Mouse (Mus musculus) lung, embryonic 16.5 days (tissue): ENCODE results near the gene Kif7. TPM values are rescaled to one million over a fixed set of nuclear protein-coding genes. Genes with fewer than 3 reads are reported as not detected.

ENCODE experiments used
- ATAC-seq: fragments of 200-750 bp; cut with Nextera tagmentation; 2 replicates; pipeline ENCODE4 v1.8.0; 2017; ENCODE audit warnings: low read depth, mild to moderate bottlenecking, moderate library complexity
- H3K27ac ChIP-seq: fragments of 300-500 bp; sonication (generic); 2 replicates; pipeline ENCODE4 v1.5.1; 2014; ENCODE audit warnings: mild to moderate bottlenecking, control low read depth, low read length
- H3K27me3 ChIP-seq: fragments of 300-500 bp; sonication (generic); 2 replicates; pipeline ENCODE4 v1.6.1; 2014; ENCODE audit warnings: low read depth, low read length, mixed read lengths; ENCODE audit not compliant: control insufficient read depth, insufficient read depth
- H3K36me3 ChIP-seq: fragments of 300-500 bp; sonication (generic); 2 replicates; pipeline ENCODE4 v1.6.1; 2014; ENCODE audit warnings: low read length; ENCODE audit not compliant: control insufficient read depth, insufficient read depth
- H3K4me1 ChIP-seq: fragments of 300-500 bp; sonication (generic); replicated peaks from 2 replicates; pipeline ENCODE4 v1.6.1; 2014; ENCODE audit warnings: low read length, mixed read lengths; ENCODE audit not compliant: control insufficient read depth, insufficient read depth
- H3K4me2 ChIP-seq: fragments of 300-500 bp; sonication (generic); 2 replicates; pipeline ENCODE4 v1.6.1; 2014; ENCODE audit warnings: low read depth, low read length, control low read depth
- H3K4me3 ChIP-seq: fragments of 300-500 bp; sonication (generic); 2 replicates; pipeline ENCODE4 v1.5.1; 2014; ENCODE audit warnings: mild to moderate bottlenecking, low read length, control low read depth
- H3K9ac ChIP-seq: fragments of 300-500 bp; sonication (generic); 2 replicates; pipeline ENCODE4 v1.6.1; 2014; ENCODE audit warnings: low read length, control low read depth
- H3K9me3 ChIP-seq: fragments of 300-500 bp; sonication (generic); 2 replicates; pipeline ENCODE4 v1.6.1; 2016; ENCODE audit warnings: low read length; ENCODE audit not compliant: control insufficient read depth
- WGBS: fragments of 180-500 bp; shearing (Covaris S2); extraction: QIAGEN DNeasy Blood & Tissue Kit; methylation state at CpG from one replicate; pipeline ENCODE4 v1.1.7; 2014; 5-methylcytosine and 5-hydroxymethylcytosine counted together
- polyA plus RNA-seq: library from polyadenylated mRNA; unstranded; fragments of >200 nt; fragmentation: Nextera tagmentation; extraction: Ambion mirVana; gene quantifications from 2 replicates; pipeline ENCODE4 v1.2.1, GENCODE M21; 2015

The Kif7 gene
- polyA plus RNA-seq, 1 experiment from 2014 or later: 3.7 TPM

GRCm38 (mm10) chr7:79696495-79696894 lies 19.0 kb downstream of the Kif7 start:
- no peak overlapping the region for H3K9ac ChIP-seq
- H3K27ac ChIP-seq: no peak overlapping the region
- no peaks in the 10 kb centered on the region for H3K9me3 ChIP-seq
- no peak overlapping the region for H3K4me2 ChIP-seq
- no peak for ATAC-seq
- H3K4me3 ChIP-seq: no peak overlapping the region
- H3K36me3 ChIP-seq: peaks cover 48% of the 10 kb centered on the region
- H3K4me1 ChIP-seq: no peaks in the 10 kb centered on the region
- WGBS: 81% methylated on average over 8 of the region's 8 CpGs
- H3K27me3 ChIP-seq: no peaks in the 10 kb centered on the region

GRCm38 (mm10) chr7:79680231-79680630 lies 35.3 kb downstream of the Kif7 start:
- WGBS: 82% methylated on average over 2 of the region's 2 CpGs

GRCm38 (mm10) chr7:79679186-79679585 lies 36.3 kb downstream of the Kif7 start:
- H3K9ac ChIP-seq: no peak overlapping the region
- H3K9me3 ChIP-seq: no peaks in the 10 kb centered on the region
- no peaks in the 10 kb centered on the region for H3K27me3 ChIP-seq
- no peak overlapping the region for H3K4me2 ChIP-seq
- no peak overlapping the region for H3K4me3 ChIP-seq
- no peaks in the 10 kb centered on the region for H3K4me1 ChIP-seq
- ATAC-seq: no peak
- H3K36me3 ChIP-seq: peaks cover 46% of the 10 kb centered on the region
- no peak overlapping the region for H3K27ac ChIP-seq

More at GRCm38 (mm10) chr7:79680231-79680630, 35.3 kb downstream of the Kif7 start:
- no peak for ATAC-seq
- Histone ChIP-seq H3K27me3 (no peaks in the 10 kb centered on the region), H3K4me3 (no peak overlapping the region), H3K27ac (no peak overlapping the region), H3K4me1 (no peaks in the 10 kb centered on the region), H3K9ac (no peak overlapping the region), H3K36me3 (peaks cover 48% of the 10 kb centered on the region), H3K9me3 (no peaks in the 10 kb centered on the region), H3K4me2 (no peak overlapping the region)

- Histone ChIP-seq H3K9me3 (no peaks in the 10 kb centered on the region), H3K9ac (no peak overlapping the region), H3K4me2 (no peak overlapping the region), H3K4me1 (no peaks in the 10 kb centered on the region), H3K4me3 (no peak overlapping the region), H3K27ac (peak overlapping the region; percentile 5; the same call in 1 of the 2 replicates), H3K27me3 (no peaks in the 10 kb centered on the region), H3K36me3 (peaks cover 36% of the 10 kb centered on the region)
- WGBS: 48% methylated on average over 4 of the region's 4 CpGs
- peak; percentile 91 for ATAC-seq
Observed at GRCm38 (mm10) chr7:79670900-79671604, 44.5 kb downstream of the Kif7 start.

GRCm38 (mm10) chr7:79666690-79667089 lies 48.8 kb downstream of the Kif7 start:
- Histone ChIP-seq H3K27ac (no peak overlapping the region), H3K4me3 (no peak overlapping the region), H3K9me3 (no peaks in the 10 kb centered on the region), H3K27me3 (no peaks in the 10 kb centered on the region), H3K4me1 (peaks cover 18% of the 10 kb centered on the region), H3K9ac (no peak overlapping the region), H3K36me3 (peaks cover 32% of the 10 kb centered on the region), H3K4me2 (no peak overlapping the region)
- ATAC-seq: no peak

GRCm38 (mm10) chr7:79661253-79661890 lies 54.1 kb downstream of the Kif7 start:
- Histone ChIP-seq H3K27ac (no peak overlapping the region), H3K4me3 (peak overlapping the region; percentile 87), H3K4me2 (peak overlapping the region; percentile 89), H3K36me3 (peaks cover 6% of the 10 kb centered on the region), H3K9me3 (no peaks in the 10 kb centered on the region), H3K9ac (peak overlapping the region; percentile 90), H3K4me1 (peaks cover 25% of the 10 kb centered on the region), H3K27me3 (no peaks in the 10 kb centered on the region)
- no peak for ATAC-seq
- 6% methylated on average over 5 of the region's 5 CpGs for WGBS

GRCm38 (mm10) chr7:79660291-79661150 lies 55.0 kb downstream of the Kif7 start:
- Histone ChIP-seq H3K27me3 (no peaks in the 10 kb centered on the region), H3K9ac (peak overlapping the region; percentile 90), H3K36me3 (peaks cover 2% of the 10 kb centered on the region), H3K4me1 (peaks cover 25% of the 10 kb centered on the region), H3K27ac (peak overlapping the region; percentile 12; the same call in 1 of the 2 replicates), H3K4me3 (peak overlapping the region; percentile 87), H3K4me2 (peak overlapping the region; percentile 89), H3K9me3 (no peaks in the 10 kb centered on the region)
- WGBS: under 1% methylated on average over 73 of the region's 73 CpGs
- peak; percentile 27 for ATAC-seq

- H3K9me3 ChIP-seq: no peaks in the 10 kb centered on the region
- peak within 1 kb of the TSS; percentile 87 for H3K4me3 ChIP-seq
- H3K4me2 ChIP-seq: peak within 1 kb of the TSS; percentile 89
- no peaks in the 10 kb centered on the region for H3K27me3 ChIP-seq
- peaks cover 2% of the 10 kb centered on the region; the same call in 1 of the 2 replicates for H3K36me3 ChIP-seq
- peak within 1 kb of the TSS; percentile 90 for H3K9ac ChIP-seq
- H3K27ac ChIP-seq: peak within 1 kb of the TSS; percentile 12; the same call in 1 of the 2 replicates
- H3K4me1 ChIP-seq: peaks cover 25% of the 10 kb centered on the region
- WGBS: under 1% methylated on average over 39 of the region's 39 CpGs
- ATAC-seq: peak; percentile 100
Observed at GRCm38 (mm10) chr7:79659578-79660290, 55.8 kb downstream of the Kif7 start, which contains the start of gene Ticrr. Gene Ticrr, plus strand, starts transcription at chr7:79660196.
